Mouse (Mus musculus) small intestine, adult 2 months (tissue): ENCODE measurements at regions not wholly inside any gene's neighbourhood (a gene's known extent, or its start where the extent isn't known, plus 50 kb on each side); places are given as distances from the start of the nearest gene placed in this dataset.

Experiments used
- CTCF ChIP-seq: fragments of 200-500 bp; IDR thresholded peaks from 2 replicates; pipeline ENCODE4 v1.5.1; 2012; ENCODE audit warnings: low read depth, mild to moderate bottlenecking, control low read depth, inconsistent platforms, low read length, moderate library complexity, mixed read lengths; ENCODE audit not compliant: insufficient replicate concordance, insufficient read length; ENCODE audit errors: extremely low read depth
- POLR2A ChIP-seq: fragments of 200-500 bp; IDR thresholded peaks from 2 replicates; pipeline ENCODE4 v1.6.1; 2012; ENCODE audit warnings: low read depth, mild to moderate bottlenecking, control low read depth, inconsistent platforms, low read length, moderate library complexity

DNA sequence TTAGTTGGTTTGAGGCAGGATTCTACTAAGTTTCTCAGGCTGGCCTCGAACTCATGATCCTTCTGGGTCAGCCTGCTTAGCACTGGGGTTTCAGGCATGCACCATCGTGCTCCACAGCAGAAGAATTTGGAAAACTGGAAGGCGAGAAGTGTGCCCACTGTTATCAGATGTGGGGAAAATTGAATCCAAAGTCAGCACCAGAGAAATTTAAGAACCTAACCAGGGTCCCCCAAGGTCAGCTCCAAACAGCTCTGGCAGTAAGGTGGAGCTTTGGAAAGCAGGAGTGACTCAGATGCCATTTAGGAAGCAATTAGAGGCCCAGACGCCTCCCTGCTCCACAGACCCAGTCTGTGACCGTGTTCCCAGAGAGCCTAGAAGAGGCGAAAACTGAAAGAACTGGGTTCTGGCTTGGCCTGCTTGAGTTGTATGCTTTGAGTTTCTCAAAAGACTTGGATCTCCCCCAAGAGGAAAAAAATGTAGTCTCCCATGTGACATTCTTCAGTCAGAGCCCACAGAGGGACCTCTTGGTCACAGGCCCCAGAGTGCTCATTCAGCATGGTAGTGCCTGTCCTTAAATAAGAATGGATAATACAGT, 59.8 kb upstream of the Med4 start:
- TF ChIP-seq CTCF (no peak), POLR2A (no peak)
